Mouse (Mus musculus): Measurements from ENCODE around the gene Asgr1.

- TF ChIP-seq CEBPB (IDR thresholded peaks at IDR 0.05; ENCODE audit: insufficient read depth, poor library complexity, severe bottlenecking): no peak
- no peak for TF ChIP-seq POLR2A (IDR thresholded peaks at IDR 0.05; ENCODE audit: insufficient read length, low read depth)
- no peak for TF ChIP-seq USF1 (IDR thresholded peaks at IDR 0.05; ENCODE audit: low read depth)
- TF ChIP-seq E2F4 (IDR thresholded peaks at IDR 0.05; ENCODE audit: insufficient read depth): no peak
Observed at GRCm38 (mm10) chr11:70017199-70017767, 36.6 kb upstream of the Asgr1 start.
